ENCODE assay signal across 13 mouse cellular contexts in genomic region chr7:59007196-59007595, GRCm38 (mm10).
DNase-seq lines count a peak whose midpoint lies in the region; ATAC-seq and TF ChIP-seq lines count a peak whose summit lies in the region.
"Had no signal": no experiment of that assay in that cellular context is flagged by ENCODE, and none has a peak within 500 bp of the region (broad histone marks: within the 10 kb centered on the region; RNA-seq: fewer than 3 reads in every experiment).

No protein-coding gene starts in this region.

- H3K9ac ChIP-seq in intestine, postnatal 0 days (ENCODE audit: low read depth, low read length): no peak overlapping the region
- H3K9ac ChIP-seq: liver, embryonic 15.5 days; neural tube, embryonic 15.5 days had no signal

- no peak overlapping the region for H3K4me2 ChIP-seq in intestine, postnatal 0 days (replicated peaks; ENCODE audit: low read depth)
- H3K4me2 ChIP-seq: liver, embryonic 15.5 days; neural tube, embryonic 15.5 days had no signal

- no peak overlapping the region for H3K4me3 ChIP-seq in intestine, postnatal 0 days (ENCODE audit: low read depth, low read length)
- H3K4me3 ChIP-seq: liver, embryonic 15.5 days; midbrain, embryonic 10.5 days; neural tube, embryonic 15.5 days had no signal

- 54% methylated on average over 2 of the region's 2 CpGs for WGBS in intestine, postnatal 0 days

- H3K9me3 ChIP-seq in intestine, postnatal 0 days (ENCODE audit: control insufficient read depth): no peaks in the 10 kb centered on the region
- H3K9me3 ChIP-seq: liver, embryonic 15.5 days; midbrain, embryonic 10.5 days; neural tube, embryonic 15.5 days had no signal

- no peak for ATAC-seq in intestine, postnatal 0 days
- ATAC-seq in activated CD4-positive, CD25-positive, alpha-beta regulatory T cell, adult 4 months: no peak
- ATAC-seq: Patski had no signal

- no peak overlapping the region for H3K27ac ChIP-seq in intestine, postnatal 0 days (ENCODE audit: low read depth, low read length)
- H3K27ac ChIP-seq: liver, embryonic 15.5 days; midbrain, embryonic 10.5 days; neural tube, embryonic 15.5 days had no signal

- peak; percentile 19 to 64 for DNase-seq in frontal cortex, adult 2 months (ENCODE audit: extremely low spot score in 1 of 2, low spot score in 1 of 2)
- no peak for DNase-seq in frontal cortex, postnatal 14 days (ENCODE audit: low spot score in 2 of 2)
- peak; percentile 47 for DNase-seq in adrenal gland, adult 2 months
- DNase-seq in cerebellum, postnatal 10 days: peak; percentile 17 to 18
- DNase-seq in right cerebral cortex, adult 2 months (ENCODE audit: low spot score in 2 of 2): peak; percentile 46 to 51
- no peak for DNase-seq in thymus, postnatal 0 days (ENCODE audit: low spot score)
- DNase-seq: gastrocnemius, postnatal 14 days had no signal

- H3K27me3 ChIP-seq in intestine, postnatal 0 days (replicated peaks; ENCODE audit: control insufficient read depth, insufficient read depth, low read length): no peaks in the 10 kb centered on the region
- H3K27me3 ChIP-seq: liver, embryonic 15.5 days; neural tube, embryonic 15.5 days; Patski had no signal

- H3K4me1 ChIP-seq in intestine, postnatal 0 days (replicated peaks; ENCODE audit: control insufficient read depth, insufficient read depth, low read length): no peaks in the 10 kb centered on the region
- H3K4me1 ChIP-seq: liver, embryonic 15.5 days; midbrain, embryonic 10.5 days; neural tube, embryonic 15.5 days had no signal

- H3K36me3 ChIP-seq in intestine, postnatal 0 days (ENCODE audit: control insufficient read depth, insufficient read depth): no peaks in the 10 kb centered on the region
- H3K36me3 ChIP-seq: liver, embryonic 15.5 days; midbrain, embryonic 10.5 days; neural tube, embryonic 15.5 days had no signal

- no peak for TF ChIP-seq CTCF in intestine, postnatal 0 days (IDR thresholded peaks at IDR 0.05; ENCODE audit: low read depth)

Comparison
In these comparisons a context has a peak if more than half of its experiments do, and no peak if none do; other contexts are left out.
1. DNase-seq: peak in frontal cortex, adult 2 months (2 of 2), adrenal gland, adult 2 months (single experiment), cerebellum, postnatal 10 days (2 of 2) and right cerebral cortex, adult 2 months (2 of 2); none in frontal cortex, postnatal 14 days (0 of 2) and thymus, postnatal 0 days (single experiment).